Mouse (Mus musculus): ENCODE measurements around the gene Arf3. TPM values are rescaled to one million over a fixed set of nuclear protein-coding genes. Genes with fewer than 3 reads are reported as not detected.
A peak's percentile ranks its signal among the peaks of the same experiment; 100 is the strongest.

The Arf3 gene
- total and polyA plus RNA-seq, 3 experiments = 37.4 to 239 (median 140) TPM

DNA sequence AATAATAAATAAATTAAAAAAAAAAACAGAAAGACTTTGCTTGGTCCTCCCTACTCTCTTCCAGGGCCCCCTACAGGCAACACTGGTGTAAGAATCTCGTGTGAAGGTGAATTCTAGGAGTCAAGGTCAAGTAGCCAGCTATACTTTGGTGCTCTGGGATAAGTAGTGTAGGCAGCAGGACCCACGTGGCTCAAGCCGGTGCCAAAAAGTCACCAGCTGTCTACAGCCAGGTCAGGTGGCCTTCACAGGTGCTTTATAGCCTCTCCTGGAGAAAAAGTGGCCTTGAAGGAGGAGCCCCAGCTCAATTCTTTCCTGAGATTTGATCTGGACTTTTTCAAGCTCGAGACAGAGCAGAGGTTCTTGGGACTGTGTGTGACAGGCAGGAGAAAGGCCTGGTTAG is 36.9 kb downstream of the Arf3 start:
- Histone ChIP-seq H3K27ac (ENCODE audit: control insufficient read depth, low read depth, low read length) (no peak overlapping the region), H3K36me3 (ENCODE audit: control insufficient read depth in 1 of 2, insufficient read depth in 2 of 2, low read length in 2 of 2) (no peaks in the 10 kb centered on the region; a peak in 2 of 4 replicates), H3K4me3 (ENCODE audit: control insufficient read depth in 1 of 2, insufficient read depth in 1 of 2, low read depth in 2 of 2, low read length in 2 of 2) (no peak overlapping the region), H3K4me1 (ENCODE audit: control insufficient read depth in 1 of 2, insufficient read depth in 2 of 2, low read length in 2 of 2) (peaks cover 0 to 15% of the 10 kb centered on the region in 2 experiments; a peak in 2 of 4 replicates), H3K9ac (ENCODE audit: control insufficient read depth, low read depth, low read length, poor library complexity, severe bottlenecking) (peak overlapping the region; percentile 71; the same call in 1 of the 2 replicates), H3K9me3 (replicated peaks; ENCODE audit: insufficient read depth, low read length) (no peaks in the 10 kb centered on the region), H3K27me3 (ENCODE audit: control insufficient read depth in 1 of 2, insufficient read depth in 2 of 2, low read length in 2 of 2) (no peaks in the 10 kb centered on the region), H3K79me2 (ENCODE audit: control insufficient read depth, insufficient read depth, low read length, poor library complexity) (peaks cover 11% of the 10 kb centered on the region)
- TF ChIP-seq CTCF (IDR thresholded peaks at IDR 0.05 in 2 of 3, conservative IDR thresholded peaks at IDR 0.05 in 1 of 3; ENCODE audit: control insufficient read depth in 1 of 3, insufficient read depth in 1 of 3, low read depth in 2 of 3, low read length in 3 of 3, poor library complexity in 1 of 3, severe bottlenecking in 1 of 3) = peak in 2 of 3 experiments; percentile 18 to 22; a peak in 2 of 6 replicates
- TF ChIP-seq NRF1 (IDR thresholded peaks at IDR 0.05; ENCODE audit: insufficient read depth, low read depth, low read length, poor library complexity, severe bottlenecking) = no peak
- TF ChIP-seq ZNF384 (IDR thresholded peaks at IDR 0.05; ENCODE audit: low read depth, low read length) = no peak; the same call in 1 of the 2 replicates
- TF ChIP-seq MEF2A (IDR thresholded peaks at IDR 0.05; ENCODE audit: extremely low read depth, insufficient replicate concordance, low read depth, low read length, poor library complexity, severe bottlenecking) = no peak
- peak; percentile 45 for DNase-seq (ENCODE audit: low read depth, low spot score)

DNA sequence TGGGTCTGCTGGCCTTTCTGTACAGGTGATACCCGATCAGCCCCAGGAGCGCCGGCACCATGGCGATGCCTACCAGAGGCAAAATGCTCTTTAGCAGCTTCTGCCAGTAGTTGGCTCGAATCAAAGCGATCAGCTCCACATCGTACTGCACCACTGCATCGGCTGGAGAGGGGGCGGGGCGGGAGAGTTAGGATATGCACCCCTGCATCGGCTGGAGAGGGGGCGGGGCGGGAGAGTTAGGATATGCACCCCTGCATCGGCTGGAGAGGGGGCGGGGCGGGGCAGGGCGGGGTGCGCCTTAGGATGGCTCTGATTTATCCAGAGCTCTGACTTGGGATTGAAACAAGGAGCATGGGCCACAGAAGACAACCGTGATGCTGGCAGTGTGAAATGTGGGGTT is 38.6 kb downstream of the Arf3 start:
- TF ChIP-seq MEF2A (IDR thresholded peaks at IDR 0.05; ENCODE audit: extremely low read depth, insufficient replicate concordance, low read depth, low read length, poor library complexity, severe bottlenecking) (no peak), MAZ (IDR thresholded peaks at IDR 0.05; ENCODE audit: low read depth, low read length) (no peak), NRF1 (IDR thresholded peaks at IDR 0.05; ENCODE audit: insufficient read depth, low read depth, low read length, poor library complexity, severe bottlenecking) (no peak), POLR2A (IDR thresholded peaks at IDR 0.05; ENCODE audit: control insufficient read depth in 1 of 2, insufficient read depth in 1 of 2, low read depth in 1 of 2, low read length in 2 of 2, poor library complexity in 1 of 2) (peak in 1 of 2 experiments; percentile 1; a peak in 1 of 4 replicates), KAT2A (conservative IDR thresholded peaks at IDR 0.05; ENCODE audit: low read depth, low read length) (no peak), MAFK (IDR thresholded peaks at IDR 0.05; ENCODE audit: borderline replicate concordance, low read depth, low read length) (no peak)
- H3K27me3 ChIP-seq (ENCODE audit: control insufficient read depth in 1 of 2, insufficient read depth in 2 of 2, low read length in 2 of 2) = no peaks in the 10 kb centered on the region

DNA sequence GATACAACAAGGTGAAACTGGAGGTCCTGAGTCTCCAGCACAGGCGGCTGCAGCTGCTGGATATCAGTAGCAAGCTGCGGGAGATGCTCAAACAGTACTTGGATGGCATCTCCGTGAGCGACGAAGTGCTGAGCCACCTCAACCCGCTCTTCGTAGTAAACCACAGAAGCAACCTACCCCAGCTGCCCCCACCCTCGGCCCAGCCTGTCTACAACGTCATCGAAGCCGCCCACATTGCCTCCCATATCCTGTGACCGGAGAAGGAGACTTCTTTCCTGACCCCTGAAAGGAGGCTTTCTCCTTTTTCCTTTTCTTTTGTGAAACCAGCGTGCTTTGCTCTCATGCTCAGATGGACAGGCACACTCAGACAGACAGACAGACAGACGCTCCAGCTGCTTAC is 40.2 kb downstream of the Arf3 start:
- Histone ChIP-seq H3K36me3 (ENCODE audit: control insufficient read depth in 1 of 2, insufficient read depth in 2 of 2, low read length in 2 of 2) (no peaks in the 10 kb centered on the region; a peak in 1 of 4 replicates), H3K27ac (ENCODE audit: control insufficient read depth, low read depth, low read length) (no peak overlapping the region), H3K9me3 (replicated peaks; ENCODE audit: insufficient read depth, low read length) (no peaks in the 10 kb centered on the region), H3K9ac (ENCODE audit: control insufficient read depth, low read depth, low read length, poor library complexity, severe bottlenecking) (no peak overlapping the region), H3K4me3 (ENCODE audit: control insufficient read depth in 1 of 2, insufficient read depth in 1 of 2, low read depth in 2 of 2, low read length in 2 of 2) (no peak overlapping the region), H3K79me2 (ENCODE audit: control insufficient read depth, insufficient read depth, low read length, poor library complexity) (peaks cover 11% of the 10 kb centered on the region), H3K27me3 (ENCODE audit: control insufficient read depth in 1 of 2, insufficient read depth in 2 of 2, low read length in 2 of 2) (no peaks in the 10 kb centered on the region), H3K4me1 (ENCODE audit: control insufficient read depth in 1 of 2, insufficient read depth in 2 of 2, low read length in 2 of 2) (peaks cover 0 to 9% of the 10 kb centered on the region in 2 experiments; a peak in 1 of 4 replicates)
- DNase-seq (ENCODE audit: low read depth, low spot score) = no peak
- TF ChIP-seq MAX (IDR thresholded peaks at IDR 0.05; ENCODE audit: low read length) = no peak
- no peak for TF ChIP-seq RAD21 (IDR thresholded peaks at IDR 0.05; ENCODE audit: low read depth, low read length)
- TF ChIP-seq MYC (IDR thresholded peaks at IDR 0.05; ENCODE audit: low read depth, low read length) = no peak
- TF ChIP-seq MAZ (IDR thresholded peaks at IDR 0.05; ENCODE audit: low read depth, low read length) = no peak
- no peak for TF ChIP-seq HCFC1 (IDR thresholded peaks at IDR 0.05; ENCODE audit: low read depth, low read length)

More for the DNA sequence above, 38.6 kb downstream of the Arf3 start:
- no peaks in the 10 kb centered on the region for H3K9me3 ChIP-seq (replicated peaks; ENCODE audit: insufficient read depth, low read length)
- H3K9ac ChIP-seq (ENCODE audit: control insufficient read depth, low read depth, low read length, poor library complexity, severe bottlenecking) = no peak overlapping the region
- H3K79me2 ChIP-seq (ENCODE audit: control insufficient read depth, insufficient read depth, low read length, poor library complexity) = peaks cover 11% of the 10 kb centered on the region
- no peak overlapping the region for H3K4me3 ChIP-seq (ENCODE audit: control insufficient read depth in 1 of 2, insufficient read depth in 1 of 2, low read depth in 2 of 2, low read length in 2 of 2)
- H3K27ac ChIP-seq (ENCODE audit: control insufficient read depth, low read depth, low read length) = no peak overlapping the region
- no peaks in the 10 kb centered on the region; a peak in 2 of 4 replicates for H3K36me3 ChIP-seq (ENCODE audit: control insufficient read depth in 1 of 2, insufficient read depth in 2 of 2, low read length in 2 of 2)
- DNase-seq (ENCODE audit: low read depth, low spot score) = no peak
- H3K4me1 ChIP-seq (ENCODE audit: control insufficient read depth in 1 of 2, insufficient read depth in 2 of 2, low read length in 2 of 2) = peaks cover 0 to 15% of the 10 kb centered on the region in 2 experiments; a peak in 2 of 4 replicates

Measured in MEL (cell line).